Mouse (Mus musculus) mesoderm, embryonic 11.5 days (tissue): ENCODE measurements at regions not wholly inside any gene's neighbourhood (a gene's known extent, or its start where the extent isn't known, plus 50 kb on each side); places are given as distances from the start of the nearest gene placed in this dataset.

Source experiments
- DNase-seq: peaks from one replicate; pipeline ENCODE4 v3.0.0-alpha.2; 2012; ENCODE audit warnings: low read depth, low spot score

- DNase-seq: no peak
Measured at GRCm38 (mm10) chr15:62223156-62223840, 1300.5 kb upstream of the A1bg start.

GRCm38 (mm10) chr15:62222731-62223130 is 1299.9 kb upstream of the A1bg start:
- no peak for DNase-seq

GRCm38 (mm10) chr15:62222201-62222600 is 1299.4 kb upstream of the A1bg start:
- DNase-seq: no peak

GRCm38 (mm10) chr15:62221024-62221819 is 1298.4 kb upstream of the A1bg start:
- DNase-seq: no peak

GRCm38 (mm10) chr15:62220620-62221019 is 1297.8 kb upstream of the A1bg start:
- DNase-seq: no peak

GRCm38 (mm10) chr15:62219934-62220540 is 1297.2 kb upstream of the A1bg start:
- no peak for DNase-seq

- peak; percentile 12 for DNase-seq
Measured at GRCm38 (mm10) chr15:62218346-62219080, 1295.7 kb upstream of the A1bg start.

- DNase-seq: peak; percentile 61
Measured at GRCm38 (mm10) chr15:62216688-62217477, 1294.1 kb upstream of the A1bg start.

- DNase-seq: no peak
Measured at GRCm38 (mm10) chr15:62215616-62216398, 1293.0 kb upstream of the A1bg start.

GRCm38 (mm10) chr15:62214300-62214699 is 1291.5 kb upstream of the A1bg start:
- no peak for DNase-seq

- DNase-seq: no peak
Measured at GRCm38 (mm10) chr15:62212283-62212910, 1289.6 kb upstream of the A1bg start.

- no peak for DNase-seq
Measured at GRCm38 (mm10) chr15:62209881-62210481, 1287.2 kb upstream of the A1bg start.

GRCm38 (mm10) chr15:62209296-62209695 is 1286.5 kb upstream of the A1bg start:
- no peak for DNase-seq

GRCm38 (mm10) chr15:62206502-62206902 is 1283.7 kb upstream of the A1bg start:
- no peak for DNase-seq

GRCm38 (mm10) chr15:62203951-62204905 is 1281.4 kb upstream of the A1bg start:
- DNase-seq: no peak

- DNase-seq: no peak
Measured at GRCm38 (mm10) chr15:62202781-62203375, 1280.1 kb upstream of the A1bg start.

GRCm38 (mm10) chr15:62198721-62199120 is 1275.9 kb upstream of the A1bg start:
- DNase-seq: no peak

- DNase-seq: no peak
Measured at GRCm38 (mm10) chr15:62198194-62198593, 1275.4 kb upstream of the A1bg start.
